ENCODE assay signal across 19 mouse cellular contexts in the genomic region with DNA sequence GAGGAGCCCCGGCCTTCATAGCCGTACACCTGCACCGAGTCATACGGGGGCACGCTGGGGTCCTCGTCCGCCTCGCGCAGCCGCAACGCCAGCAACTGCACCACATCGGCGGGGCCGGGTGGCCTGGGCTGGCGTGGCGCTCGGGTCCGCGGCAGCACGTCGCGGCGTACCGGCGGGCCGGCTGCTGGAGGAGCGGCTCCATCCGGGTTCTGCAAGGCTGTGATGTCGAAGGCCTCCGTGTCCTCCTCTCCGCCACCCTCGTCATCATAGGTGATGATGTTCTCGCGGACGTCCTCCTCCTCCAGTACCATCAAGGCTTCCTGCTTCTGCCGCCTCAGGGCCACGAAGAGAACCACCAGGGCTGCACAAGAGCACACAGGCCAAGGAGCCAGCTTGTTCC. TPM values are rescaled to one million over a fixed set of nuclear protein-coding genes. Genes with fewer than 3 reads are reported as not detected.
"Had no signal": no experiment of that assay in that cellular context is flagged by ENCODE, and none has a peak within 500 bp of the region (broad histone marks: within the 10 kb centered on the region; RNA-seq: fewer than 3 reads in every experiment).

No protein-coding gene starts in this region.

- H3K9me3 ChIP-seq: limb, embryonic 15.5 days; liver, embryonic 12.5 days had no signal

- H3K4me2 ChIP-seq: limb, embryonic 15.5 days; liver, embryonic 12.5 days; lung, embryonic 14.5 days; midbrain, embryonic 11.5 days had no signal

- H3K27me3 ChIP-seq: limb, embryonic 15.5 days had no signal

- H3K4me3 ChIP-seq: limb, embryonic 15.5 days; liver, embryonic 12.5 days; myocyte had no signal

- ATAC-seq: intestine, postnatal 0 days; liver, embryonic 12.5 days had no signal

- DNase-seq: kidney, adult 8-10 months; kidney, postnatal 25 days; lung, embryonic 14.5 days; lung, postnatal 10 days; lung, postnatal 4 days; right cerebral cortex, postnatal 14 days; thymus, adult 2 months; thymus, postnatal 36 days had no signal

- H3K9ac ChIP-seq: limb, embryonic 15.5 days; liver, embryonic 12.5 days; lung, embryonic 14.5 days had no signal

- H3K27ac ChIP-seq: limb, embryonic 15.5 days; liver, embryonic 12.5 days; stomach, postnatal 0 days had no signal

- H3K4me1 ChIP-seq: limb, embryonic 15.5 days had no signal

RNA-seq across cellular contexts. Expression of a gene that starts 8.5 kb away (rescaled TPM):
- polyA plus RNA-seq: intestine, postnatal 0 days; kidney, embryonic 16.5 days; limb, embryonic 11.5 days; liver, embryonic 12.5 days; liver, embryonic 16.5 days; lung, embryonic 14.5 days; midbrain, embryonic 11.5 days; myocyte; neural tube, embryonic 11.5 days; small intestine, adult 2 months; stomach, postnatal 0 days; thymus, adult 2 months had no signal

RNA-seq across cellular contexts. Expression of a gene that starts 11.0 kb away (rescaled TPM):
- polyA plus RNA-seq: intestine, postnatal 0 days; limb, embryonic 15.5 days; liver, embryonic 12.5 days; liver, embryonic 16.5 days; lung, embryonic 14.5 days; midbrain, embryonic 11.5 days; myocyte; small intestine, adult 2 months; stomach, postnatal 0 days had no signal
